Comparison of ENCODE assay signal across 11 mouse cellular contexts in the genomic region with DNA sequence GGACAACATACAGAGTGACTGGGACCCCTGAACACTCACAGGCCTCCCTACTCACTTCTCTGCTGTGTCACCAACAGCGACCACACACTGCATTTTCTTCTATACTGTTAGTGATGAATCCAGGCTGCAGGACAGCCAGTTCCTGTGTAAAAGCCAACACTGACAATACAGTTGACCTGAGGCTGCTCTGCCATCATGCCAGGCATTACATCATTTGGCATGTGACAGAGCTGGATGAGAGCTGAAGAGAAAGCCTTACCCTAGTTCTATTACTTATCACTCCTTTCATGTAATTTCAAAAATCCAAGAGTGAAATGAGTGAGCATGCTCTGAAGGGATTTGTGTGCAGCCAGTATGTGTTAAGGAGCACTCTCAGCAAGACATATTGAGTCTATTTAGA. TPM values are rescaled to one million over a fixed set of nuclear protein-coding genes. Genes with fewer than 3 reads are reported as not detected.
DNase-seq lines count a peak whose midpoint lies in the region.
"Had no signal": no experiment of that assay in that cellular context is flagged by ENCODE, and none has a peak within 500 bp of the region (broad histone marks: within the 10 kb centered on the region; RNA-seq: fewer than 3 reads in every experiment).

No protein-coding gene starts in this region.

- intact Hi-C loops in heart, postnatal 10 days (cut with DNase I): no loop called here

- peak; percentile 14 for DNase-seq in adrenal gland, adult 2 months
- no peak for DNase-seq in adrenal gland, postnatal 10 days
- peak; percentile 60 for DNase-seq in heart, postnatal 10 days
- DNase-seq in heart, adult 8-10 months (ENCODE audit: low spot score): no peak
- DNase-seq in fat pad, adult 2 months (ENCODE audit: extremely low read depth, low read depth, low spot score): peak; percentile 18
- DNase-seq in lung, postnatal 36 days: peak; percentile 14
- DNase-seq in urinary bladder, adult 18-20 months (ENCODE audit: low spot score in 2 of 2): no peak
- no peak for DNase-seq in c-Kit-positive CD71-positive TER-119-positive erythroid progenitor cells, embryonic 14.5 days (ENCODE audit: low spot score)
- DNase-seq: kidney, postnatal 14 days had no signal

RNA-seq across cellular contexts. Expression of a gene that starts 12.0 kb away (rescaled TPM):
- 1 to 10 TPM; 3.4 to 4.7 TPM for total RNA-seq in adrenal gland, adult 2 months (2021)
- 0.06 and 0.09 TPM in 2 replicates for polyA plus RNA-seq in adrenal gland, adult 2 months (2012; rRNA removed)
- 10 to 100 TPM; 34.8 to 50.4 TPM for total RNA-seq in adrenal gland, postnatal 10 days (2021)
- 100 to 1,000 TPM in 1 of 2 experiments, 10 to 100 TPM in 1; 89.0 to 113 TPM for total RNA-seq in heart, postnatal 10 days (2021)
- 10 to 100 TPM in 3 of 4 experiments, 1 to 10 TPM in 1; 8.3 to 17.7 (median 15.3) TPM for total RNA-seq in heart, adult 8-10 months (2022)
- total RNA-seq: MEL; monocyte, adult 5-6 weeks had no signal

RNA-seq across cellular contexts. Expression of a gene that starts 26.1 kb away (rescaled TPM):
- 1 to 10 TPM; 5.1 to 6.2 TPM for total RNA-seq in adrenal gland, adult 2 months (2021)
- 0.20 TPM in 1 of 2 replicates, not detected in the other for polyA plus RNA-seq in adrenal gland, adult 2 months (2012; rRNA removed)
- 1 to 10 TPM; 1.7 to 5.8 TPM for total RNA-seq in adrenal gland, postnatal 10 days (2021)
- total RNA-seq in heart, postnatal 10 days (2021): 1 to 10 TPM; 1.1 to 1.4 TPM
- 1 to 10 TPM in 3 of 4 experiments, under 1 TPM in 1; 0.68 to 2.0 (median 1.1) TPM for total RNA-seq in heart, adult 8-10 months (2022)
- total RNA-seq: monocyte, adult 5-6 weeks had no signal

RNA-seq across cellular contexts. Expression of a gene that starts 51.6 kb away (rescaled TPM):
- total RNA-seq in adrenal gland, adult 2 months (2021): 1 to 10 TPM; 7.2 to 9.5 TPM
- polyA plus RNA-seq in adrenal gland, adult 2 months (2012; rRNA removed): 0.54 and 0.65 TPM in 2 replicates
- 10 to 100 TPM; 10.0 to 10.9 TPM for total RNA-seq in adrenal gland, postnatal 10 days (2021)
- total RNA-seq in heart, postnatal 10 days (2021): 10 to 100 TPM; 20.1 to 20.6 TPM
- total RNA-seq in heart, adult 8-10 months (2022): 10 to 100 TPM; 10.8 to 14.2 (median 11.6) TPM
- total RNA-seq: monocyte, adult 5-6 weeks had no signal

RNA-seq across cellular contexts. Expression of a gene that starts 51.6 kb away (rescaled TPM):
- 10 to 100 TPM; 60.1 to 64.3 TPM for total RNA-seq in adrenal gland, adult 2 months (2021)
- 2.1 and 3.2 TPM in 2 replicates for polyA plus RNA-seq in adrenal gland, adult 2 months (2012; rRNA removed)
- total RNA-seq in adrenal gland, postnatal 10 days (2021): 10 to 100 TPM; 41.6 to 46.9 TPM
- 10 to 100 TPM; 75.4 to 78.8 TPM for total RNA-seq in heart, postnatal 10 days (2021)
- 10 to 100 TPM; 62.1 to 84.1 (median 78.6) TPM for total RNA-seq in heart, adult 8-10 months (2022)
- total RNA-seq: monocyte, adult 5-6 weeks had no signal

Comparison
In these comparisons a context has a peak if more than half of its experiments do, and no peak if none do; other contexts are left out.
1. DNase-seq: peak in adrenal gland, adult 2 months (single experiment), heart, postnatal 10 days (2 of 2), fat pad, adult 2 months (single experiment) and lung, postnatal 36 days (single experiment); none in adrenal gland, postnatal 10 days (single experiment), heart, adult 8-10 months (single experiment), urinary bladder, adult 18-20 months (0 of 2) and c-Kit-positive CD71-positive TER-119-positive erythroid progenitor cells, embryonic 14.5 days (single experiment).